Mouse (Mus musculus) layer of hippocampus, adult 9-11 months (tissue): ENCODE results near the gene Kif13a.

Source experiments
- DNase-seq: peaks from one replicate; pipeline ENCODE4 v3.0.0; 2022

Gene Kif13a

DNA sequence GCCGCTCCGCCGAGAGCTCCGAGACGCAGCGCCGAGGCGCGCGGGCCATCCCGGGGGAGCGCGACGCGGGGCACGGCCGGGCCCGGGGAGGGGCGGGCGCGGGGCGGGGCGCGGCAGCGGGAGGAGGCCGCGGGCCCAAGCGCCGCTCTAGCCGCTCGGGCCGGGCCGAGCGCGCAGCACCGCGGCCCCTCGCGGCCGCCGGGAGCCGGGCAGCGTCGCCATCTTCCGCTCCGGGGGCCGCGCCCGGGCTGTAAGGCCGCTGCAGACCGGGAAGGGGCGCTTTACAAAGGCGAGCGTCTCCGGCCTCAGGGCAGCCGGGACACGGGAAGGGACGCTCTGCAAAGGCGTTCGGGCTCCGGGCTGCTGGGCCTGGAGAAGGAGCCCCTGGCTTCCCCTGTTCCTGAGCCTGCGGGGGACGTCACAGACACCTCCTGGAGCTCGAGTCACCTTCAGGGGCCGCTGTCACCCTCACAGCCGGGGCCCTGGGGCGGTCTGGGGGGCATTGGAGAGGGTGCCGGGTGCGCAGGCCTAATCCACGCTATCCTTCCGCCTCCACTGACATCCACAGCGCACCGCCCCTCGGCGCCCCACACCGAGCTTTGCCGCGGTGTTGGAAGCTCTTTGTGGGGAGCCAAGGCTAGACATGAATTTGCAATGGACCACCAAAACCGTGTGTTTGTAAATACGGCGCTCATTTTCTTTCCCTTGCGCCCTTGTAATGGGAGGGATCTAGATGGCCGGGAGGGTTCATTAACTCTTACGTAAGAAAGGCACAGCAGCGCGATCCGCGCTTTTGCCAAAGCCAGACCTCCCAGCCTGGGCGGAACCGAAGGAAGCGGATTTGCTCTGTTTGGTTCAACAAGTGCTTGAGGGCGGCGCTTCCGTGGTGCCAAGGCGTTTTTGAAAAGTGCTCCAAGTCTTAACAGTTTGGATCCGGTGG, at the start of gene Kif13a:
Gene Kif13a (minus strand): TSS at position 149 of the 940 bp plus-strand sequence.
- DNase-seq: peak; percentile 94

DNA sequence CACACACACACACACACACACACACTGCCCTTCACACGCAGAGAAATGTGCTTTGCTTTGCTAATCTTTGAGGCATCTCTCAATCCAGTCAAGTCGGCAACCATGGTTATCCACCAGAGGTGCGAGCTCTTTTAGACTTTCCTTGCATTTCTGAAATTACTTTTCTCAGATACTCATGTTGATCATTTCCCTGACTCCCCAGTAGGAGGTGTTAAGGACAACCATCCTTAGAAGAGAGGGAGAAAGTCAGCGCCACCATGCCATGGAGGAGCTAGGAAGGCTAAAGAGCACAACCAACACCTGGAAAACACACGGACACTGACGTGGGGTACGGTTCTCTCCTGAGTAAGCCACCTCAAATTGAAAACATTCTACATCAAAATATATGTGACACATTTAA, 46.9 kb upstream of the Kif13a start:
- no peak for DNase-seq

DNA sequence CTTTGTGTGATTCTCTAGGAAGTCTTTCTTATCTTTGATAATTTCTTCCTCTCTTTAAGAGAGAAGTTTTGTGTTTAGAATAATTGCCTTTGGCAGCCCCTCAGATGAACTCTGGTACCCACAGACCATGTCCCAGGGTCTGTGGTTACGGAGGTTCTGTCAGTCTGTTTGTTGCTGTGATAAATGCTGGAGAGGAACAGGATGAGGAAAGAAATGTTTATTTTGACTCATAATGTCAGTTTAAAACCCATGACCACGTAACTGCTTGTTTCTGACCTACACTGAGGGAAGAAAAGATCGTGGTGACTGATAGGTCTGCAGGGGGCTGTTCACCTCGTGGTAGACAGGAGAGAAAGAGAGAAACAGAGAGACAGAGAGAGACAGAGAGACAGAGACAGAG, 46.3 kb upstream of the Kif13a start:
- DNase-seq: no peak

- peak; percentile 4 for DNase-seq
These were observed 45.4 kb upstream of the Kif13a start for GRCm38 (mm10) chr13:46975031-46975551.

GRCm38 (mm10) chr13:46970286-46970945, 40.7 kb upstream of the Kif13a start:
- DNase-seq: no peak

DNA sequence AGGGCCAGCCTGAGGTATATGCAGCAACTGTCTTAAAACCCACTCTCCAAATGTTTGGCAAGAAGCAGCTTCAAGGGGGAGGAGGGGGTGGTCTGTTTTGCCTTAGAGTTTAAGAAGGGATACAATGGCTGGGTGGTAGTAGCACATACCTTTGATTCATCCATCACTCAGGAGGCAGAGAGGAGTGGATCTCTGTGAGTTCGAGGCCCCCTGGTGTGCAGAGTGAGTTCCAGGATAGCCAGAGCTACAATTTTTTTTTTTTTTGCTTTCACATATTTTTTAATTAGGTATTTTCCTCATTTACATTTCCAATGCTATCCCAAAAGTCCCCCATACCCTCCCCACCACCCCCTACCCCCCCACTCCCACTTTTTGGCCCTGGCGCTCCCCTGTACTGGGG, 39.0 kb upstream of the Kif13a start:
- no peak for DNase-seq

DNA sequence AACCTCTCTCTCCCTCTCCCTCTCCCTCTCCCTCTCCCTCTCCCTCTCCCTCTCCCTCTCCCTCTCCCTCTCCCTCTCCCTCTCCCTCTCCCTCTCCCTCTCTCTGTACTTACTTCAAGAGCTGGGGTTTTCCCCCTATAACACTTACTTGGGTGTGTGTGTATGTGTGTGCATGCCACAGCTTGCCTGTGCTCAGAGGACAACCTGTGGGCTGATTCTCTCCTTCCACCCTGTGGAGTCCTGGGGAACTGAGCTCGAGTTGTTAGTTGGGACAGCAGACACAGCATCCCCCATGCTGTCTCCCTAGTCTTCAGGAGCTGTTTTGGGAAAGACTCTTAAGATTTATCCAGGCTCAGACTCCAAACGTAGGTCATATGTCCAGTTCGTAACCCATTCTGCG, 37.6 kb upstream of the Kif13a start:
- DNase-seq: no peak

DNA sequence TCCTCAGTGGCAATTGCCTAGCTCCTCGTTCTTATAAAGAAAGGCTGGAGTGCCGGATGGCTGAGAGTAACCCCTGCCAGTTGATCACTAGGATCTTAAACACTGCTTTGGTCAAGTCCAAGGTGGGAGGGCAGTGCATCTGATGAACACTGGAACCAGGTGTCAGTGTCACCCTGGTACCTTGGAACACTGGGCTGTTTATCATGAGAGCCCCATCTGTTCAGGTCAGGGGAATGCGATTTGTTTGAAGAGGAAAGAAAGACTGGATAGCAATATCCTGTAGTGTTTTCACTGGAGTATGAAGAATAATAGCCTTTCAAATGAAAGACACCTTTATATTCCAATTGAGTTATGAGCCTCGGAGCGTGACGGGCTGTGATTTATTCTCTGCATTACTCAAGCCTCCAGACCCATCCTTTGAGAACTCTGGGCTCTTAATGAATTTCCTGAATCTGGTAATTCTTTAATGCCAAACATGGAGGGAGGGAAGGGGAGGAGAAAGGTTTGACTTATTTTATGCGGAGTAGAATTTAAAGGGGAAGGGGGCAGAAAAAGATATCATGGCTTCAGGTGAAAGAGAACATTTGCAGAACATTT, 31.3 kb upstream of the Kif13a start:
- no peak for DNase-seq

GRCm38 (mm10) chr13:46959139-46959538, 29.5 kb upstream of the Kif13a start:
- DNase-seq: no peak

- DNase-seq: no peak
These were observed 21.5 kb upstream of the Kif13a start for GRCm38 (mm10) chr13:46951212-46951611.

GRCm38 (mm10) chr13:46949741-46950140, 20.1 kb upstream of the Kif13a start:
- no peak for DNase-seq

DNA sequence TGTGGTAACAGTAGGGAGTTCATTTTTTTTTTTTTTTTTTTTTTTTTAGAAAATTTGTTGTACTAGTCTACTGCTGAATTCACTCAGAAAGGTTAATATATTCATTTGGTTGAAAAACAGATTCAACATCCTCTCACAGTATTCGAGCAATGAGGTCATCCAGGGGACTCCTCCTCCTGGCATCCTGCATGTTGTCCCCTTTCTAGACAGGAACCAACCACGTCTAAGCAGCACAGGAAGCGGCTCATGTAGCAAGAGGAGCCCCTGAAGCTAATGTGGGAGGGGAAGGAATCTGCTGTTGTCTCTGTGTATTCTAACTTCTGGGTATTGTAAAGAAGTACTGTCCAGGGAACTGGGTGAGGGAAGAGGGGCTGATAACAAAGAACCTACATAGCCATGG, 18.4 kb upstream of the Kif13a start:
- DNase-seq: no peak

- DNase-seq: no peak
These were observed 16.4 kb upstream of the Kif13a start for GRCm38 (mm10) chr13:46946041-46946440.

- DNase-seq: no peak
These were observed 15.6 kb upstream of the Kif13a start for GRCm38 (mm10) chr13:46945256-46945655.

DNA sequence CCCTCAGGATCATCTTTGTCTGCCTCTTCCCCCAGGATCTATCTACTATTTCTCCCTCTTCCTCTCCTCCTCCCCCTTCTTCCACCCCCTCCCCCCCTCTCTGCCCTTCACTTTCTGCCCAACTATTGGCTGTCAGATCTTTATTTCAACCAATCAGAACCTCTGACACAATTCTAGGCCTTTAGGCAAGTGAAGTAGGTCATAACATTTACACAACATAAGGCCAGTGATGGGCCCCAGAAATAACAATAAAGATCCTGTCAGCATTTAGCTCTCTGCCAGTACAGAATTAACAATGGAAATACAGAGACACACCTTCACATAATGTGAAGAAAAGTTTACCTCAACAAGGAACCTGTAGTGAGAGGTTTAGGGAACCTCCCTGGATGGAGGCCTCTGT, 13.6 kb upstream of the Kif13a start:
- DNase-seq: no peak

- DNase-seq: no peak
These were observed 4.4 kb upstream of the Kif13a start for GRCm38 (mm10) chr13:46934116-46934515.

- DNase-seq: no peak
These were observed 3.2 kb upstream of the Kif13a start for GRCm38 (mm10) chr13:46932846-46933245.

- DNase-seq: no peak
These were observed 2.4 kb upstream of the Kif13a start for GRCm38 (mm10) chr13:46932049-46932448.

DNA sequence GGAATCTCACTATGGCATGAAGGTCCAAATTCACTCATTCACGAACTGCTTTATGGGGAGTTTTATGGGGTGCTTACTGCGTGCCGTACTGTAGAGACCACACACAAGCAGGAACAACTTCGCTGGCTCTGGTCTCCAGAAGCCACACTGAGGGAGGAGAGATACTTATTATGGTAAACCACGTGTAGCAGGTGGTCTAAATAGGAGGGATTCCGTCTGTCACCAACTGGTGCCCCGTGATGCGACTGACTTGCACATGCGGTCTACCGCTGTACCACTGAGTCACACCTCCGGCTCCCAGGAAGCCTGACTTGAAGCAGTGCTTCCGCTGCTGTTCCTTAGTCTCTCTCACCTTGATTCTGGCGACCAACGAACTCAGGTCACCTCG, 986 bp upstream of the Kif13a start:
- DNase-seq: peak; percentile 42

DNA sequence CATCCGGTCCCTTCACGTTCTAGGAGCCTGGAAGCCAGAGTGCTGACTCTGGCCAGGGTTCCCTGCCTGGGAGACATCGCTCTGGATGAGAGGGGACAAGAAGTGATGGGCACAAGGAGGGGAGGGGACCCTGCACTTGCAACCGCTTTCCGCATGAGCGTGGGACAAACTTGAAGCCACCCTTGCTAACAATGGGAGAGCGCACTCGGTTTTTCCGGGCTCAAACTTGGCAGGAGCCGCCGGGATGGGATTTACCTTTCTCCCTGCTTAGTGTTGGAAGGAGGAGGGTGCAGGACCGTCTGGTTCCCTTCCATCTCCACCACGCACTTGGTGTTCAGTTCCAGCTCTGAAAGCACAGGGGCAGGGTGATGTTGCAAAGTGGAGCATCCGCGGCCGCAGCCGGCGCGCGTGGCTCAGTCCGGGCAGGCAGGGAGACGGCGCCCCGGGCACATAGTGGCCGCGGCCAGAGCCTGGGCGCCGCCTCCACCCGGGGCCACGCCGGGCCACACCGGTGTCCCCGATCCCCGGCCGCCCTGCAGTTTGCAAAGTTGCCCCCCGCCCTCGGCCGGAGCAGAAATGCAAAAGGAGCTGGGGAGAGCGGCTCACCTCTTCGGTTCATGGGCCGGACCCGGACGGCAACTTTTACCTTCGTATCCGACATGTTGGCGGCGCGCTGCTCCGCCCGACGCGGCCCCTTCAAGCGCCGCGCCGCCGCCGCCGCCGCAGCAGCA, 541 bp downstream of the Kif13a start:
- peak; percentile 26 for DNase-seq

- no peak for DNase-seq
These were observed 1.3 kb downstream of the Kif13a start for GRCm38 (mm10) chr13:46928404-46928803.

DNA sequence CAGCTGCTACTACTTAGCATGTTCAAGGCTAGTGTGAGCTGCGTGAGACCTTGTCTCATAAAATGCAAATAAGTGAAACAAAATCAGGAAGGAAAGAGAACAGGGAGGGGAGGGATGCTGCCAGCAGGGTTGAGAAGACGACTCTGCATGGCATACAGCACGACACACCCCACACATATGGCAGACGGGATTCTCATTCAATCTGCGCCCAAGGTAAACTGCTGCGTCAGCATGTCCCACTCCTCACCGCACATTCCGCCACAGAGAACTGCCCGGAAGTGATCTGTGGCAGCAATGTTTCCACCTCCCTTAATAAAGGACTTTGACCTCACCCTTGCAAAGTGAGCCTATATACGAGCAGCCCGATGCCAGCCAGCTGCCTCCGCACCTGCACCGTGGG, 4.0 kb downstream of the Kif13a start:
- no peak for DNase-seq

DNA sequence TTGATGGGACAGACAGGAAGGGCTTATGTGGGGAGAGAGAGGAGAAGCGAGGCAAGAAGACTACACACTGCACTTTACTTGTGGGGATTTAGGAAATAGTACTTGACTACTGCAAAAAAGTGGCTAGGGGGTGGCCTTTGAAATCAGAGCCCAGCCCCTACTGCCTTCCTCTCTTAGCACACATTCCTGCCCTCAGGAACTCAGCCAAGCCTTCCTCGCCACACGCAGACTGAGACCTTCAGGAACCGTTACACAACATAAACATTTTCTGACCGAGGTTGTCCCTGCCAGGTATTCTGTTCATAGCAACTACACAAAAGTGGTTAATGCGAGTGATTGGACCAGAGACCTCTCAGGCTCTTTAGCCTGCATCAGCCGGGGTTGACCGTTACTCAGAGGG, 8.1 kb downstream of the Kif13a start:
- no peak for DNase-seq
